Mouse (Mus musculus) left cerebral cortex, postnatal 4 days (tissue): ENCODE results near the gene Klhl28. TPM values are rescaled to one million over a fixed set of nuclear protein-coding genes. Genes with fewer than 3 reads are reported as not detected.

Experiments used
- total RNA-seq, 2 experiments: library from RNA; stranded (reverse); gene quantifications; 2 replicates each; pipeline ENCODE4 v1.2.3; 2021

The Klhl28 gene
- total RNA-seq, 2 experiments from 2014 or later: 32.3 to 32.5 TPM

Other genes with a start within 250 kb of the Klhl28 start
- gene Gm527, start 47.6 kb downstream of the Klhl28 start, total RNA-seq: 10 to 100 TPM; 17.7 to 22.4 TPM
- gene Togaram1, start 270 bp upstream of the Klhl28 start, total RNA-seq: 10 to 100 TPM; 32.1 to 32.4 TPM
- gene Prpf39, start 70.8 kb upstream of the Klhl28 start, total RNA-seq: 10 to 100 TPM; 60.2 to 62.9 TPM
- 100 to 1,000 TPM; 168 to 186 TPM for gene Fkbp3, start 108.5 kb upstream of the Klhl28 start, total RNA-seq
- 10 to 100 TPM; 13.0 to 18.6 TPM for gene Fancm, start 110.1 kb upstream of the Klhl28 start, total RNA-seq
- 1 to 10 TPM; 2.9 to 3.4 TPM for gene Mis18bp1, start 207.1 kb upstream of the Klhl28 start, total RNA-seq